Mouse (Mus musculus) adrenal gland, adult 8-10 months (tissue): ENCODE measurements around the gene Slc39a5. TPM values are rescaled to one million over a fixed set of nuclear protein-coding genes. Genes with fewer than 3 reads are reported as not detected.

Source experiments
- DNase-seq: peaks from one replicate; pipeline ENCODE4 v3.0.0; 2022
- total RNA-seq, 4 experiments: library from RNA; stranded (reverse); gene quantifications; 2 replicates each; pipeline ENCODE4 v1.2.4; 2022

Gene Slc39a5
- total RNA-seq, result under 1 TPM in 2 of 4 experiments, not detected in 2; 0.24 to 0.40 TPM

DNA sequence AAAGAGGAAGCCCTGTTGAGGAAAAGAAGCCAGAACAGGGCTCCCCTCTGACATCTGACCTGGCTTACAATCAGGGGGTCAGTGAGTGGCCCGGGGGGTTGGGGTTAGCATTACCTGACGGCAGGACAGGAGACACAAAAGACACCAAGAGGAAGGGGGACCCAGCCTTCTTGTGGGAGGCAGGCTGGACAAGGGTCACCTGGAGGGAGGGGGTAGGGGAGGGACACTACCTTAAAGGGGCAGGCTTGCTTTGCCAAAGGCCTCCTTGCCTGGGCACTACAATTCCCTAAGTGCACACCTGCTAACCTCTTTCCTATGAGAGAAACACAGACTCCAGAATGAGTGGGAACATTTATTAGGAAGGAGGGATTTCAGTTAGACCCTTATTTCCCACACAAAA lies at the start of gene Slc39a5:
Slc39a5 (minus strand) TSS at position 174 of the 400 bp plus-strand sequence.
- no peak for DNase-seq

DNA sequence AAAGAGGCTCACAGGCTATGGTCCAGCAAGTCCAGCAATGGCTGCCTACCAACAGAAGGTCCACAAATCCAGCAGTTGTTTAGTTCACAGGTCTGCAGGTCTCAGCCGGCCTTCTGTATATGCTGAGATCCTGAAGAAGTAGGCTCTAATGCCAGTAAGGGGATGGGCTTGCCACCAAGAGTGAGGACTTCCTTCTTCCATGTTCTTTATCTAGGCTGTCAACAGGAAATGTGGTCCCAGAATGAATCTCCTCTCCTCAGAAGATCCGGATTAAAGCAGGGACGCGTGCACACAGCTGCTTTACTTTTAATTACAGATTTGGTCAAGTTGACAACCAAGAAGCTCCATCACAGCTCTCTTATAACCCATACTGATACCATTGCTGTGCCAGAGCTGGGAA lies 44.4 kb upstream of the Slc39a5 start:
- no peak for DNase-seq

DNA sequence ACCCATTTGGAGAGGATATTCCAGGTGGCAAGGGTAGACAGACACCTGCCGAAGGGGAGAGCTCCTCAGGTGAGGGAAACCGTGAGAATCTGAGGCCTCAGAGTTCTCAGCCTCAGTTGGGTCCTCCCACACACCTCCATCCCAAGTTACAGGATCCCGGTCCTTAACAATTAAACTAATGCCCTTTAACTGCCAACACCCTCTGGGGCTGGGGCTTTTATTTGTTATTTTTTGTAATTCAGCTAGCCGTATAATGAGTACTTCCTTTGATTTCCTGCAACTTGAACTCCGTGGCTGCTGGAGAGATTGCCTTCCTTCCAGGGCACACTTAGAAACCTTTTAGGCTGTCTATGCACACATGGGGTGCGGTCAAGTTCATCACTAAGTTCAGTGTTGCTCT lies 43.3 kb upstream of the Slc39a5 start:
- no peak for DNase-seq

DNA sequence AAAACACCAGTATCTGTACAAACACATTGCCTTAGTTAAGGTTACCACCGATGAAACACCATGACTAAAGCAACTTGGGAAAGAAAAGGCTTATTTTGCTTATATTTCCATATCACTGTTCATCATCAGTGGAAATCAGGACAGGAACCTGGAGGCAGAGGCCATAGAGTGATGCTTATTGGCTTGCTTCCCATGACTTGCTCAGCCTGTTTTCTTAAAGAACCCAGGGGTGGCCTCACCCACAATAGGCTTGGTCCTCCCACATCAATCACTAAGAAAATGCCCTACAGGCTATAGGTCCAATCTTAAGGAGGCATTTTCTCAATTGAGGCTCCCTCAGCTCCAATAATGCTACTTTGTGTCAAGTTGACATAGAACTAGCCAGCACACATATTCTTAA lies 41.7 kb upstream of the Slc39a5 start:
- no peak for DNase-seq

DNA sequence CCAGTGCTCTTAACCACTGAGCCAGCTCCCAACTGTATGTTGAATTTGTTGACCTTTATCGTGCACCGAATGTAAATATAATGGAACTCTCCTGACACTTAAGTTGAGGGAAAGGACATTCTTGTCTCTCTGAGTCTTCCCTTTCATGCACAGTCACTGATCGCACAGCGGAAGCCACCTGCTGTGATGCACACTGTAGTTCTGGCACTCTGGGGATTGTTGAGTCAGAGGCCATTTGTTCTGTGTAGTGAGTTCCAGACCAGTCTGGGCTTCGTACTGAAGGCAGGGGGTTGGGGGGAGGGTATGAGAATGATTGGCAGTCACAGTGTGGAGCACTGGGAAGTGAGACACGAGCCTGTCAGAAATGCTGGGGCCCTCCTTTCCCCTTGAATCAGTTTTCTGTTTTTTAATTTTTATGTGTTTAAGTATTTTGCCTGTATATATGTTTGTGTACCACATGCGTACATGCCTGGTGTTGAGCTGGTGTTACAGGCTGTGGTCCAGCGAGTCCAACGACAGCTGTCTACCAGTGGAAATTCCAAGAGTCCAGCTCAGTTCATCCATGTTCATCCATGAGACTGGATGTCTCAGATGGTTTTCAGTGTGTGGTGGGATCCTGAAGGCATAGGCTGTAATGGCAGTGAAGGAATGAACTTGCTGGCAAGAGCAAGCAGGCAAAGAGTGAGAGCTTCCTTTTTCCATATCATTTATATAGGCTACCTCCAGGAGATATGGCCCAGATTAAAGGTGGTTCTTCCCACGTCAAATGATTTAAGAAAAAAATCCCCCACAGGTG lies 40.5 kb upstream of the Slc39a5 start:
- no peak for DNase-seq

DNA sequence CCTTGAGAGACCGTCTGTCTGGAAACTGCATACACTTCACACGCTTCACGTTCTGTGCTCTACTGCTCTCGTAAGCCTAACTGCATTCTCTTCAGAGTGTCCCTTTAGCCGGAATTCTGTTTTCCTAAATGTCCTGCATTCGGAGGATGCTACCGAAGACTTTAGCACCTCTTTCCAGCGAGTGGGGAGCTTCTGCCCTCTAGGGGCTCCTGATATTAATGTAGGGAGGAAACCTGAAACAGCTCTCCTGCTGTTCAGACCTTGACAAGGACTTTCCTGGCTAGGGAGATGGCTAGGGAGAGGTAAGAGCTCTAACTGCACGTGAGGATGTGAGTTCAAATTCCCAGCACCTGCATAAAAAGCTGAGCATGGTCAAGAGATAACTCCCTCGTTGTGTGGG lies 39.4 kb upstream of the Slc39a5 start:
- DNase-seq, result no peak

DNA sequence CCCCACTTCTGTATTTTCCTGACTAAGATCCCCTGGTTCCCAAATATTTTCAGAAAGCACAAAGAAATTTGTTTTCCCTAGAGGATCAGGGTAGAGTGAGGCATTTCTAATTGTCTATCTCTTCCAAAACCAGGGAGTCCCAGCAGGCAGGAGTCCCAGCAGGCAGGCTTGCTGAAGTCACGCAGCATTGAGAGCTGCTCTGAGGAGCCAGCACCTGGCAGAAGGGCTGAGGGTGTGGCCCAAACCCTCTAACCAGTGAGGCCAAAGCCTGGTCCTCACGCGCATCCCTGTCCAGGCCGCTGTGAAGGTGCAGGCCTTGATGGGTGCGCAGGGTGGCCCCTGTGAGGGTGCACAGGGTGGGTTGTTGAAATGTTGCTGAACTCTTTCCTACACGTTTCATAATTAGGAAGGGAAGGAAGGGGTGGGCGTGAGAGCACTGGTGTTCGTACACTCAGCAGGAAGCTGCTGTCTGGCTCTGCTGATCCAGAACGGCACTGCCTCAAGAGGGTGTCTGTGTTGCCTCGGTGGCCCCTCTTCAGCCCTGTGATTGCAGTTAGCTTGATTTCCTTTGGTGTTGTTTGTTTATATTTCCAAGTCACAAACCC lies 37.7 kb upstream of the Slc39a5 start:
- DNase-seq, result no peak

DNA sequence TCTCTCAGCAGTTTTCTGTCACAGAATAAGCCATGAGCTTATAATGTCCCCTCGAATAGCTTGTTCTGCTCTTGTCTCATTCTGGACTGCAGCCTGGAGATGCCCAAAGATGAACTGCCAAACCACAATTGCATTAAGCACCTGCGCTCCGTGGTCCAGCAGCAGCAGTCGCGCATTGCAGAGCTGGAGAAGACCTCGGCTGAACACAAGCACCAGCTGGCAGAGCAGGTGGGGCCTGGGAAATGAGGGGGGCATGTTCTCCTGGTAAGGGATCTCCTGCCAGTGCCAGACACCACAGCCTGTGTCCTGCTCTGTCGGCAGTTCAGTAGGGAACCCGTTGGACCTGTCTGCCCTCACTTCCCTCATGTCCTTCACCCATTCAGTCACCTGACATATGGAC lies 35.3 kb upstream of the Slc39a5 start:
- no peak for DNase-seq

DNA sequence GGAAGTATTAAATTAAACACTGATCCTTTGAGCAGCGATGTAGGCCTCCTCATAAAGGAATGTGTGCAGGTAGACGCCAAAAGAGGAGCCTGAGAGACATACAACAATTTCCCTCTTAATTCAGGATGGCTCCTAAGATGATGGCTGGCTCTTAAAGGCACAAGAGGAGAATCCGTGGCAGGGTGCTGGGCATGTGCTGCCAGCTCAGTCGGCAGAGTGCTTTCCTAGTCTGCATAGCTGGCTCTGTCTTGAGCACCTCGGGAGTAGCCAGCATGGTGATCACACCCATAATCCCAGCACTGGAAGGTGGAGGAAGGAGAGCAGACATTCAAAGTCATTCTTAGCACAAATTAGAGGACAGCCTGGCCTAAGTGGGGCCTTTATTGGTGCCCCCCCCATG lies 34.8 kb upstream of the Slc39a5 start:
- no peak for DNase-seq

DNA sequence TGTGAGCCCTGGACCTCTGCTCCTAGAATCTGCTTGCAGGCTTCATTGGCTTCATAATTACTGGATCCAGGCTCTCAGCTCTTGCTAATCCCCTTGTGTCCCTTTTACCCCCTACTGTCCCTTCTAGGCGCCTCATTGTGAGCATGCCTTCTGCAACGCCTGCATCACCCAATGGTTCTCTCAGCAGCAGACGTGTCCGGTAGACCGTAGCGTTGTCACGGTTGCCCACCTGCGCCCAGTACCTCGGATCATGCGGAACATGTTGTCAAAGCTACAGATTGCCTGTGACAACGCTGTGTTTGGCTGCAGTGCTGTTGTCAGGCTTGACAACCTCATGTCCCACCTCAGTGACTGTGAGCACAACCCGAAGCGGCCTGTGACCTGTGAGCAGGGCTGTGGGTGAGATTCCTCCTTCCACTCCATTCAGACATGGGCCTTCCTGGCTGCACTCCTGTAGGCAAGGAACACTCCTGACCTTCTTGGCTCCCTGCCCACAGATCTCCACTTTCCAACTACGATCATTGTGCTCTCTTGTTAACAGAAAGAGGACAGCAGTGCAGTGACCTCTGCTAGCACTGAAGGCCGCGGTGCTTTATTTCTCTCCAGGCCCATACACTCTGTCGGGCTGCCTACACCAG lies 34.3 kb upstream of the Slc39a5 start:
- peak; percentile 75 for DNase-seq

DNA sequence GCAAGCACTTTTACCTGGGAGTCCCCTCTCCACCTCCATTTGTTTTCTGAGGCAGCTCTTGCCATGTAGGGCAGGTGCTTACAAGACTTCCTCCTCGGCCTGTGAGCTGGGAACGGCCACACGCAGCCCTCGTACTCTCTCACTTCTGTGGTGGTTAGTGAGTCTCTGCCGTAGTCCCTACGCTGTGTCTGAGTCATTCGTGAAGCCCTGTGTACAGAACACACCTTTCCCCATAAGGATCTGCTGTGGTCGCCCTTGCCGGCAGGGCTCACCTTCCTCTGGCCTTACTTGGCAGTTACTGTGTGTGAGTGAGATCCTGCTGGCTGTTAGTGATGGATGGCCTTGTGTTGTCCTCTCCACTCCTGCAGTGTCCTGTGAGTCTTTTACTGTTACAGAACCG lies 33.7 kb upstream of the Slc39a5 start:
- no peak for DNase-seq

DNA sequence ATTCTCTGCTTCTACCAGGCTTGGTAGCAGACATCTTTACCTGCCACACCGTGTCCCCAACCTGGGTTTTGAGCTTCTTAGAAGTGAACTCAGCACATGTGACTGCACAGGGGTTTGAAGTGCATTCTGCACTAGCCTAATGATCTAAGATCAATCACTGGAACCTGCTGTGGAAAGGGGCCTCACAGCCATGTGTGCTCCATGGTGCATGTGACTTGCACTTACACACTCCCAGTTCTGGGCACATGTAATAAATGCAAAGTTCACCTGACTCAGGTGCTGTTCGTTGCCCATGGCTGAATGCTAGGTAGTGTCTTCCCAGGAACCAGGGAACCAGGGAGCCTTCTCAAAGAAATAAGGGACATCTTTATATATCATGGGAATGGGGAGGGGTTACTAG lies 32.4 kb upstream of the Slc39a5 start:
- no peak for DNase-seq

DNA sequence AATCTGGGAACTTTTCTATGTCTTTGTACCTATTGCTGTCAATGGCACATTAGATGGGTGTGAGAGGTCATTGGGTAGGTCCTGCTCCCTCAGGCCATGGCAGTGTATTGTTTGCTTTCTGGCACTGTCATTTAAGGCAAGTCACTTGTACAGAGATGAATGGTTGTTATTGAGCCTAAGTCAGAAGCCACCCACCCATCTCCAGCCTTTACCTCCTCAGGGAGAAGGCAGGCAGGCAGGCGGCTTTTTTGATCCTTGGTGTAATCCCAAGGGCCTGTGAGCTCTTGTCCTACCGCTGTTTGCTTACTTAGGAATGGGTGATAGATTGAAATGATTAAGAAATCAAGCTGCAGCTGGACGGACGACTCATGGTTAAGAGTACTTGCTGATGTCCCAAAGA lies 28.4 kb upstream of the Slc39a5 start:
- no peak for DNase-seq

DNA sequence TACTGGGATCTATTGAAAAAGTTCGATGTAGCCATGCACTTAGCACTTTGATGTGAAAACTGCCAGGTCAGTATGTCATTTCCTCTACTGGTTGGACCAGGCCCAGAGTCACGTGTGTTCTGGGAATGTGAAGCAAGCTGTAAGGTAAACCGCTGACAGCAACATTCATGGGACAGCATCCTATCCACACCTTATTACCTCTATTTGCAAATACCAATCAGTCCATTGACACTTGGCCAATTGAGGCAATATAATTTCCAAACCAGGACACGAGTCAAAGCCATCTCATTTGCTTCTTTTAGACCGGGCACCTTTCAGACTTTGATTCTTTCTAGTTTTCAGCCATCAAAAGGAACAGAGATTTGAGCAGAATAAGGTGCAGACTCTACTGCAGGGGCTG lies 28.0 kb upstream of the Slc39a5 start:
- no peak for DNase-seq

DNA sequence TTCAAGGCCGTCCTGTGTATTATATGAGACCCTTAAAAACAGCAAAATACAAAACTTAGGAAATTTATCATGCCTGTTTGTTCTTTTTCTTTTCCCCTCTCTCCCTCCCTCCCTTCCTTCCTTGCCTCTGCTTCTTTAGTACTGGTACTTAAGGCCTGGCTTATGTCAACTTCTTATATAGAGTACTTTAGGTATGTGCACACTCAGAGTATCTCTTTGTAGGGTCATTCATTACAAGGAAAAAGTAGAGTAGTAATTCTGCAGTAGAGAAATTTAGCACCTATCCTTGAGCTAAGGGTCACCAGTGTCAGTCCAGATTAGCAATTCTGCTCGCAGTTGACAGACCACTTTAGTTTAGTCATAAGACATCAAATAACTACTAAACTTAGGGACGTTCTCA lies 24.2 kb upstream of the Slc39a5 start:
- no peak for DNase-seq

DNA sequence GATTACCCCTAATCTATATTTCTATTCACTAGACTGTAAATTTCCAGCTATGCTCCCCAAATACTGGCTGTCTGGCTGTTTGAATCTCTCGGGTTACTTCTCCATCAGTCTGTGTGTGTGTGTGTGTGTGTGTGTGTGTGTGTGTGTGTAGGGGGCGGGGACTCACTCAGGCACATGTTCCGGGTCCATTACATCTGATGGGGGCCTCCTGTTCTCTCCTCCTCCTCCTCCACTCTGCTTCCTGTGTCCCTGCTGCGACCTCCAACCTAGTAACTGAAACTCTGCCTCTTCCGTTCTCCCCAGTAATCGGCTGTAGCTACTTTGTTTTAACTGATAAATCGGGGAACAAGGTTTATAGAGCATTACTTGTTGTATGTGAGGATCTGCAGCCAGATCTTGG lies 23.6 kb upstream of the Slc39a5 start:
- DNase-seq, result no peak

DNA sequence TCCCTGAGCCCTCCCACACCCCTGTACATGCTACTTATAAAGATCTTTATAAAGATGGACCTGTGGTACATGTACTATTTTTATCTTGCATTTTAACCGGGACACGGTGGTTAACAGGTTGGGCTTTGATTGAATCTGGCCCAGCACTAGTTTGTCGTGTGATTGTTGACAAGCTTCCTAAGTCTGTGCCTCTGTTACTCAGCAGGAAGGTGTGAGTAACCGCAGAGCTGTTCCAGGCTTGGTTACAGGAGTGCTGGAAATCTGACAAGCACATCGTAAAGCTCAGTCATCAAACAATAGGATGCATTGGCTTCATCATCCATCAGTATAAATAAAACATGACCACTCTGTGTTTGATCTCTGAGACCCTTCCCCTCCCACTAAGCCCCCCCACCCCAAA lies 21.4 kb upstream of the Slc39a5 start:
- DNase-seq, result no peak

DNA sequence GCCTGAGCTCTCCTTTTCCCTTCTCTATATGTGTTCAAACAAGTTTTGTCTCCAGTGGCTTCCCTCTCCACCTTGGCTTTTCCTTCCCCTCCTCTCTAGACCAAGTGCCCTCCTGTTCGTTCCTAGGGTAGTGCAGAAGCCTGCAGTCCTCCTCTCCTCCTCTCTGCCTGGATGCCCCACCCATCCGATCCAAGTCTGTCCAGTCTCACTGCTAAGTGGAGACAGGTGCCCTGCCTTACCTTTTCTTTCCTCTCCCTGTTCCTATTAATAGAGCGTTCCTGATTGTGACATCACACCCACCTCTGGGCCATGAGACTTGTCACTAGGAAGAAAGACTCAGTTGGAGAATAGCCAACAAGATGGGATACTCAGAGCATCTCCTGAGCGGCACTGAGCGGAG lies 13.8 kb upstream of the Slc39a5 start:
- no peak for DNase-seq

DNA sequence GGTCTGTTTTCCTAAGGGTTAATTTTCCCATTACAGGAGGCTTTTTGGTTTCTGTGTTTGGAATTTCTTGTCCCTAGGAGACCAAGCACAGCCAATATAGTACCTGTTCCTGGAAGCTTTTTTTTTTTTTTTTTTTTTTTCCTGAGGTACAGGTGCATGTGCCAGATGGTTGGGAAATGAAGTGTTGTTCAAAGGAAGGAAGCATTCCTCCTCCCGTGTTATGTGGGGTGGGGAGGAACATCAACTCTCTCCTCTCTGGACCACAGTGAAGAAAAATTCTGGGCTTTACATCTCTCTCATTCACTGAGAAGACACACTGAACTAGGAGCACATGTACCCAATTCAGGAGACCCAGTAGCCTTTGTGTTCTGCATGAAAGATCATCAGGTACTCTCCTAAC lies 12.0 kb upstream of the Slc39a5 start:
- DNase-seq, result no peak

DNA sequence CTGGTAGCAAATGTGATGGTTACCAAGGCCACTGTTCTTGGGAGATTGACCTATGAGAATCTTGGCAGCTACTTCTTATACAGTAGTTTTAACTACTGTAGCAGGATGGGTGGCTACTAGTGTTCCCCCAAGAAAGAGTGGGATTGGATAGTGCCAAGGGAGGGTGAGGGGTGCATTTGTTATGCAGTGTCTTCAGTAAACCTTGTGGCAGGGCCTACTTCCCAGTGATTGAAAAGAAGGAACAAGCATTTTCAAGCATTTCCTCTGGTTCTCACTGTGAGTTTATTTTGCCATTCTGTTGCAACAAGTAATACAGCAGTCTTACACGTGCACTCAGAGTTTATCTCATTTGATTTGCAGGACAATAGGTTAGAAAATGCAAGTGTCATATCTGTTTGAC lies 11.5 kb upstream of the Slc39a5 start:
- DNase-seq, result no peak

DNA sequence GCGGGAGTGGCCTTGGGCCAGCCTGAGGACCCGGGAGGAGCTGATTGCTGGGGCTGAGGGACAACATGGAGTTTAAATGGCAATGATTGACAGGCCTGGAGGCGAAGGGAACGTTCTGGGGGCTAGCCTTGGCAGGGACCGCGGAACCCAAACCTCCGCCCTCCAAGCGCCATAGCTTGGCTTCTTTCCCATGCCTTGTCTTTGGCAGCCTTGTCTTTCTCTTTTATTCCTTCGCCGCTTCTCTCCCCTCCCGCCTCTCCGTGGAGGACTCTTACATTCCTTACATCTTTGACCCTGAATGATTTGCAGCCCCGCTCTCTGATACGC lies 11.0 kb upstream of the Slc39a5 start:
- DNase-seq, result peak; percentile 53

DNA sequence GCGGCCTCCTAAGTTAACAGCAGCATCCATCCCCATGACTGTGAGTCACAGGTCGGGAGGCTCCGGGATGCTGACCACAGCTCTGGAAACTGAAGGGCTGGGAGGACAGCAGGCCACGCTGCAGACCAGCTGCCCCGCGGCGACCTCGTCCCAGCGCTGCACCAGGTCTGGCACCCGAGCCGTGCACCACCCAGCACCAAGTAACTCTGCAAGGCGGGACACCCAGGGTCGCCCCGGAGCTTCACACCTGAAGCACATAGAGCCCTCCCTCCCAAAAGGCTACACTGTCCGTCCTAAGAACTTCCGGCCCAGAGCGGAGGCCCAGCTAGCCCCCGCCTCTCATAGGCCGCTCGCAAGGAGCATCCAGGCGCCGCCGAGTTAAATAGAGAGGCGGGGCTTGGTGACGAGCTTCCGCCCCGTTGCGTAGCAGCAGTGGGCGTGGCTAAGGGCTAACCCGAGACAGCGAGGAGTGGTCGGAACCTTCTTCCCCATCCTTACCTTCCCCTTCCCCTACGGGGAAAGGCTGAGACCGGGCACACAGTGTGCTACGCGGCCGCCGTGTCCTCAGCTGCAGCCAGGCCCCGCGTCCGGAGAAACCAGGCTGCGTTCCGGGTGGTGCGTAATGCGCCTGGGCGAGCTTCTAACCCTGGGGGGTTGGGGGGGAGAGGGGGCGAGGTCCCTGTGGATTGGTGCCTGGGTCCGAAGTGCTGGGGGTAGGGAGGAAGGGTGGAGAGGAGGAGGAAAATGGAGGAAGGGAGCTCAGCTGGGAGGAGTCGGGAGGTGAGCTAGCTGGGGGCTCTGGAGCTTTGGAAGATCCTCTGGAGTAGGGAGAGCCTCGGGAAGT lies 10.4 kb upstream of the Slc39a5 start, which contains the start of the genes Nabp2 and Rnf41:
Nabp2 (minus strand) TSS at position 282 of the 844 bp plus-strand sequence.
Rnf41 (plus strand) TSS at position 447 of the 844 bp plus-strand sequence.
- DNase-seq, result peak; percentile 96

DNA sequence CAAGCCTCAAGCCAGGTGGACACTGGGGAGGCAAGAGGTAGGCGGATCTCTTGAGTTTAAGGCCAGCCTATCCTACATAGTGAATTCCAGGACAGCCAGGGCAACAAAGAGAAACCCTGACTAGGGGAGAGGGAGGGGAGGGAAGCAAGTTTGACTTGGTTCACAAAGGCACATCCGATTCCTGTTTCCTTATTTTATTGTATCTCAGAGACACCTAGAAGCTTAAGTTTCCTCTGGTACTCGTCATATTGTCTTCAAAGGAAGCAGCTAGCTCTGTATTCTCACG lies 9.5 kb upstream of the Slc39a5 start:
- no peak for DNase-seq
